Mouse (Mus musculus): ENCODE measurements around the gene Lims1.

DNA sequence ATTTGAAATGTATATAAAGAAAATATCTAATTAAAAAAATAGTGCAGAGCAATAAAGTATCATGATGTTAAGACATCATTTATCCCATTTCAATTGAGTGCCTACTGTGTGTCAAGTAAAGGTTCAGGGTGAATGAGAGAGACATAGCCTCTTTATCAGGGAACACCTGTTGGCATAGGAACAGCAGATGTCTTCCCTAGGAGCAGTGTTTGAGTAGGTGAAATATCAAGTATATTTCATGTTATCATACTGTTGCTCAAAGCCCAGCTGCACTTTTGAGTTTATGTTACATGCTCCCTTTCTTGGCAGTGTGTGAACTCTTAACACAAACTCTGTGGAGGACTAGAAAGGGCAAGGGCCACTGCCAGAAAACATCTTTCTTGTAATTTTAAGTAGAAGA is 50.6 kb downstream of the Lims1 start:
- no peak for TF ChIP-seq POLR2A (IDR thresholded peaks at IDR 0.05; ENCODE audit: control insufficient read depth, extremely low read depth, insufficient read depth, low read length, poor library complexity)
- no peak for TF ChIP-seq CTCF (IDR thresholded peaks at IDR 0.05; ENCODE audit: borderline replicate concordance, control insufficient read depth, extremely low read depth, insufficient read depth, low read length, poor library complexity)

All from thymus, adult 2 months (tissue).